Mouse (Mus musculus) liver, embryonic 18 days (tissue): ENCODE data around the gene Ppp1r12b. TPM values are rescaled to one million over a fixed set of nuclear protein-coding genes. Genes with fewer than 3 reads are reported as not detected.

Source experiments
- polyA plus RNA-seq: library from polyadenylated mRNA; depleted of rRNA; stranded (reverse); fragments of >200 nt; gene quantifications from 2 replicates; pipeline ENCODE4 v1.2.3, GENCODE M21; 2012; rRNA removed

Gene Ppp1r12b
- polyA plus RNA-seq: 1.3 TPM in 2 replicates

GRCm38 (mm10) chr1:134955637-134956176, at the start of gene Ppp1r12b:
Gene Ppp1r12b, minus strand, starts transcription at chr1:134955942.

GRCm38 (mm10) chr1:134962053-134962803, 6.5 kb upstream of the Ppp1r12b start, which contains the start of gene Ube2t:
Gene Ube2t, plus strand, starts transcription at chr1:134962565.

Other genes with a start within 250 kb of the Ppp1r12b start
- gene Ube2t, start 6.6 kb upstream of the Ppp1r12b start, polyA plus RNA-seq: 10.7 and 11.9 TPM in 2 replicates
- gene Lgr6, start 149.3 kb upstream of the Ppp1r12b start, polyA plus RNA-seq: 0.05 and 0.06 TPM in 2 replicates
- 9.6 and 10.0 TPM in 2 replicates for gene Ptpn7, start 176.8 kb upstream of the Ppp1r12b start, polyA plus RNA-seq
- 14.8 and 15.0 TPM in 2 replicates for gene Arl8a, start 190.9 kb upstream of the Ppp1r12b start, polyA plus RNA-seq
- gene Gpr37l1, start 211.7 kb upstream of the Ppp1r12b start, polyA plus RNA-seq: not detected in 2 replicates